Mouse (Mus musculus): ENCODE data around the gene Obp2a.
A peak's percentile ranks its signal among the peaks of the same experiment; 100 is the strongest.
"Not testable (repeated sequence)": the region's sequence is repeated elsewhere in the genome, so short reads cannot be mapped to it uniquely, and the experiment has no call there.

Obp2a gene

GRCm38 (mm10) chr2:25699743-25700142 lies at the start of gene Obp2a:
TSS of gene Obp2a (plus strand) at chr2:25700043.
- not testable (repeated sequence) for DNase-seq

DNA sequence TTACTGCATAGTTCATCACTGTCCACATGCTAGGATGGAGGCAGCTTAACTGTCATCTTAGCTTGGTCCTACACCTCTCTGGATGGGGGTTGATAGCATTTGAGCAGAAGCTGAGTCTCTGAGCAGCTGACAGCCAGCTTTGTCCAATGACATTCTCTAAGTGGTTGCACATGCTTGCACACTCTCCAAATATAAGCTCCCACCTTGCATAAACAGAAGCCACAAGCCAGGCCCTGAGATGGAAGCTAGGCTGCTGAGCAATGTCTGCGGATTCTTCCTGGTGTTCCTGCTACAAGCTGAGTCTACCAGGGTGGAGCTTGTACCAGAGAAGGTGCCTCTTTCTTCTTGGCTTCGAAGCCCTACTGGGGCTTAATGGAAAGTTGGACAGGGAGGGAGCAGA lies 46.9 kb upstream of the Obp2a start, which contains the start of gene Lcn8:
Gene Lcn8 (plus strand): TSS at position 219 of the 400 bp plus-strand sequence.
- no peak for DNase-seq

- DNase-seq, result no peak
These were observed 45.3 kb upstream of the Obp2a start for GRCm38 (mm10) chr2:25654502-25654901.

DNA sequence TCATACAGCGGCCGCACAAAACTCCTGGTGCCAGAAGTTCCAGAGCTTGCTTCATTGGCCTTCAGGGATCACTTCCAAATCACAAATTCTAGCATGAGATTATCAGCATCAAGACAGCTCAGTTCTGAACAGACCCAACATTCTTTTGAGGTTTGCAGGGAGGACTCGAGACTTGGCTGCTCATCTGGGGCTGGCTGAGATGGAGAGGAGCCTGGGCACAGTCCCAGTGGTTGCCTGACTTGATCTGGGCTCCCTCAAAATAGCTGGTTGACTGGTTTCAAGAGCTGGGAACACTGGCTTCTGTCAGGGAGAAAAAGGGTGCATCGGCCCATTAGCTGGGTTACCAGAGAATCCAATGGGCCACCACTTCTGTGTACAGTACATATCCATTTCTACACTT lies 43.2 kb upstream of the Obp2a start:
- no peak for DNase-seq

GRCm38 (mm10) chr2:25657246-25657645 lies 42.6 kb upstream of the Obp2a start:
- DNase-seq, result peak in 1 of 2 experiments; percentile 8

DNA sequence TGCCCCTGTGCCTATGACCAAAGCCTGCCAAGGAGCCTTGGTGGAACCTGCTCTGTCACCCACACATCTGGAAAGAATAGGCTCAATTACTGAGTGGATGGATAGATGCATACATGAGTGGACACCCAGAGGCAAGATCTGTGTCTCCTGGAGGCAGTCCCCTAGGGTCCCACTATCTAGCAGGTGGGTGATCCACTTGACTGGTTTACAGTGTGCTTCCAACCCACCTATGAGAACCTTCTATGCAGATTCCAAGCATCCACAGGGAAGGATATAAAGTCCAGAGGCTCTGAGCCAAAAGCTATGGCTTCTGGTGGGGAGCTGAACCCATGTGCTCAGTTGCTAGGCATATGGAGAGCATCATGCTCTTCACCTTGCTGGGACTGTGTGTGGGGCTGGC lies 42.2 kb upstream of the Obp2a start, which contains the start of gene Lcn5:
Gene Lcn5 (plus strand): TSS at position 301 of the 400 bp plus-strand sequence.
- DNase-seq, result no peak

- DNase-seq, result no peak
These were observed 39.6 kb upstream of the Obp2a start for GRCm38 (mm10) chr2:25660279-25660678.

GRCm38 (mm10) chr2:25661245-25661970 lies 38.4 kb upstream of the Obp2a start:
- DNase-seq, result no peak

DNA sequence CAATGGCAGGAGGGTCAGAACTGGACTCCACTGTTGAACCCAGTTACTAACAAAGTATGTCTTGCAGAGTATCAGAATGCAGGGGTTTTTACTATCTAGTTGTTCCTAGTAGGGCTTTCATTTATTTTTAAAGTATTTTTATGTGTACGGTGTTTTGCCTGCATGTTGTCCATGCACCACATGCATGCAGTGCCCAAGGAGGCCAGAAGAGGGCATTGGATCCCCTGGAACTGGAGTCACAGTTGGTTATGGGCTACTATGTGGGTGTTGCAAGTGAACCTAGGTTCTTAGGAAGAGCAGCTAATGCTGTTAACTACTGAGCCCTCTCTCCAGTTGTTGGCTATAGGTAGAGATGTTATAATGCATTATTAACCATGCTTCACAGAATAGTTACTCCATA lies 36.3 kb upstream of the Obp2a start:
- peak; percentile 11 to 70 for DNase-seq

GRCm38 (mm10) chr2:25664125-25664524 lies 35.7 kb upstream of the Obp2a start:
- no peak for DNase-seq

- no peak for DNase-seq
These were observed 33.3 kb upstream of the Obp2a start for GRCm38 (mm10) chr2:25666516-25666915.

DNA sequence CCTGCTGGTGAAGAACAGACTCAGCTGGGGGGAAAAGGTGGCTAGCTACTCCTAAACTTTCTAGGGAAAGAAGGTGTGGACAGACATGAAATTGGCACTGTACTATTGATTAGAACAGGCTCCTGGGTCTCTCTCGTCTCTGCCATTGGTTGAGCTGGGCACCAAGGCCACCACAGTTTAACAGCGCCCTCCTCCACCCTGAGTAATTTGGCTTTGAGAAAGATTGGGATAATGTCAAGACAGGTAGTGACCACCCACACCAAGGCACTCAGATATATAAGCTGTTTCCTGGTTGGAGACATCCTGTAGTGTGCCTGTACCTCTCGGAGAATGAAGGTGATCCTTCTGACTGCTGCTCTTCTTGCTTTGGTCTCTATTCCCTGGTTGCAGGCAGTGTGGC lies 23.4 kb upstream of the Obp2a start, which contains the start of gene Lcn6:
Gene Lcn6 (plus strand): TSS at position 301 of the 400 bp plus-strand sequence.
- no peak for DNase-seq

DNA sequence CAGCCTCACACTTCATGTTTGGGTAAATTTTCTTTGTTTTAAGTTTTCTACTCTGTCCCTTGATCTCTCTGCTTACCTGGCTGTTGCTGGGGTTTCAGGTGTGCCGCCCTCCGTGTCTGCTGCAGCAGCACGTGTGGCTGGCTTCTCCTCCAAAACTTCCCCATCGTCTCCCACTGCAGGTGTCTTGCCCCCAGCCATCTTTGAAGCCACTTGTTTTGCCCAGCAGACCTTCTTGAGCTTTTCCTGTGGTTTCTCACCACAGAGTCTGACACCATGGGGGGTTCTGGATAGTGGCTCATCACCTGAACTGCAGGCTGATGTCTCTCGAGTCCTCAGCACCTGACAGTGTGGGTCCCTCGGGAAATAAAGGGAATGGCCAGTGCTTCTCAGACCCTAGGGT lies 20.3 kb upstream of the Obp2a start:
- DNase-seq, result no peak

DNA sequence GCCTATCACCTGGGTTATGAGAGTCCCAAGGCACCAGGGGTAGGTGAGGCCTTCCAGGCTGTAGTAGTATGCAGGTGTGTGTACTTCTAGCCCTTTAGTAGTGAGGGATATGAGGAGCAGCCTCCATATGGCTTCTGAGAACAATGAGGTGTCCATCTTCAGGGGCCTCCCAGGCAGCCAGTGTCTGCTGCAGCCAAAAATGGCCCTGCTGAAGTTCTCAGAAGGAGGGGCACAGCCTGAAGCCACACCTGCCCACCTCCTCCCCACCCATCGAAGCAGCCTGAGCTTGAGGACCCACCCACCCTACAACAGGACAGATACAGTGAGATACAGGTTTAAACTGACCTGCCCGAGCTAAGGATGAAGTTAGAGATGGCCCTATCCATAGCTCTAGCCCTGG lies 17.4 kb upstream of the Obp2a start, which contains the start of gene Lcn10:
Gene Lcn10 (plus strand): TSS at position 301 of the 400 bp plus-strand sequence.
- DNase-seq, result no peak

- no peak for DNase-seq
These were observed 12.9 kb upstream of the Obp2a start for GRCm38 (mm10) chr2:25686941-25687340.

GRCm38 (mm10) chr2:25694605-25695004 lies 5.2 kb upstream of the Obp2a start:
- peak; percentile 13 to 59 for DNase-seq

GRCm38 (mm10) chr2:25696951-25697350 lies 2.9 kb upstream of the Obp2a start:
- DNase-seq, result peak in 1 of 2 experiments; percentile 33

GRCm38 (mm10) chr2:25698696-25699095 lies 1.1 kb upstream of the Obp2a start:
- DNase-seq, result peak in 1 of 2 experiments; percentile 39

DNA sequence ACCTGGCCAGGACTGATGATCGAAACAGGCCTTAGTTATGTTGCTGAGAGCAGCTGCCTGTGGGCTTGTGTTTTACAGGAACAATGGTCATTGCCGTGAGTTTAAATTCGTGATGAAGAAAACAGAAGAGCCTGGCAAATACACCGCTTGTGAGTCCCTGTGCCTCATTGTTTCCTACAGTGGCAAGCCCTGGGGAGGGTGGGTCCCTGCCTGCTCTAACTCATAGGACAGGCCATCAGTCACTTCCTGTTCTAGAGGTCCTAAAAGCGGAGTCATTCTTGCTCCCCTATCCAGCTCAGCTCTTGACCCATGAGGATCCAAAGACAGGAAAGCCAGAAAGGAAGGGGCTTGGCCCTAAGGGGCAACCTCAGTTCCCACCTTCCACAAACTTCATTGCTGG lies 1.2 kb downstream of the Obp2a start:
- no peak for DNase-seq

- DNase-seq, result no peak
These were observed 3.9 kb downstream of the Obp2a start for GRCm38 (mm10) chr2:25703706-25704105.

DNA sequence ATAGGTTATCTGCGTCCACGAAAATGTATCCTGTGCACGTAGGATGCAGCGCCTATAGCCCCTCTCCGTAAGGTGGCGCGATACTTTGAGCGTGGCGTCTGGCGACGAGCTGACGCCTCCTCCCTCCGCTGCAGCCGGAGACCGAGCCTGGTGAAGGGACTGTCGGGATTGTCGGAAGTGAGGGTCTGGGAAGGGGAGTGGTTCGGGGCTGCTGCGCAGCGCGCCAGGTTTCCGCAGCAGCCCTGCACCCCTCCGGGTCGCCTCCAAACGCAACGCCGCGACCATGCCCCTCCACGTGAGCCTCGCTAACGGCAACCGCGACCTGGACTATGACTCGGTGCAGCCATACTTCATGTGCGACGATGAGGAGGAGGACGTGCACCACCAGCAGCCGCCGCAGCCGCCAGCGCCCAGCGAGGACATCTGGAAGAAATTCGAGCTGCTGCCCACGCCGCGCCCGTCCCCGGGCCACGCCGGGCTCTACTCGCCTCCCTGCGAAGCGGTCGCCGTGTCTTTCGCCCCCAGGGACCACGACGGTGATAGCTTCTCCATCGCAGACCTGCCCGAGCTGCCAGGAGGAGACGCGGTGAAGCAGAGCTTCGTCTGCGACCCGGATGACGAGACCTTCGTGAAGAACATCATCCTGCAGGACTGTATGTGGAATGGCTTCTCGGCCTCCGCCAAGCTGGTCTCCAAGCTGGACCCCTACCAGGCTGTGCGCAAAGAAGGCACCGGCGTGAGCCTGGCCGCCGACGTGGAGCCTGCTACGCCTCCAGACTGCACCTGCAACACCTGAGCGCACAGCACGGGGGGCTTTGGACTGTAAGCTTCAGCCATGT lies 7.0 kb downstream of the Obp2a start, which contains the start of gene Bmyc:
Gene Bmyc (plus strand): TSS at position 97 of the 839 bp plus-strand sequence.
- peak; percentile 48 to 58 for DNase-seq

DNA sequence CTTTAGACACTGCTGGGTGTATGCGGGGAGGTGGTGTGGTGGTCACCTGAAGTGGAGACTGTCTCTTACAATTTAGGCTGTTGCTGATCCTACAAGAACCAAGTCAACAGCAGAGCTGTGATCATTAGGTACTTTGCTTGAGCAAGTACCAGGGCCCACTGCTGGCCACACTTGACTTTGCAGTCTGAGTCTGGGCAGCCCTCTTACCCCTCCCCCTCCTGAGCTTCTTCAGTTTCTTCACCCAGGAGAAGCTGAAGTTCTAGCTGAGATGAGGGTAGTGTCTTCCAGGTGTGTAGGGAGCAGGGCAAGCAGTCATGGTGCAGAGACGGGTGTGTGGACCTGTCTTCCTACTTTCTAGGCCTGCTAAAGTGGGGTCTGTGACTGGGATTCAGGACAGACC lies 8.3 kb downstream of the Obp2a start:
- DNase-seq, result peak; percentile 12 to 19

DNA sequence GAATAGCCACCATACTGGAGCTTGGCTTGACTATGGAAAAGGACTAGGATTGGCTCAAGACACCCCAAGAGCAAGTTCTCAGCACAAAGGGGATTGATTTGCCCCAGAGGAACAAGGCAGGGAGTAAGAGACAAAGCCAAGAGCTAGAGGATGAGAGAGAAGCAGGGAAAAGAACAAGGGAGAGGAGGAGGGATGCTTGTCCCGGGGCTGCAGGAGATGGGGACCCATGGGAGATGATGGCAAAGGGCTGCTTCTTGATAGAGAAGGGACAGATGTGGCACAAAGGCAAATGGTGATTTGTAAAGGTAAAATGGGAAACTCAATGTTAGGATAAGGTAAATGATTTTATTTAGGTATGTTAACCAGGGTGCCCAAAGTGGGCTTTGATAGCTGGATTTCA lies 9.2 kb downstream of the Obp2a start:
- not testable (repeated sequence) for DNase-seq

- not testable (repeated sequence) for DNase-seq
These were observed 9.9 kb downstream of the Obp2a start for GRCm38 (mm10) chr2:25709791-25710190.

All from kidney, adult 8-10 months (tissue).